Mouse (Mus musculus) fat pad, adult 2 months (tissue): Measurements from ENCODE around the gene Sema4c.

Experiments
- DNase-seq: peaks from one replicate; pipeline ENCODE4 v3.0.0-alpha.2; 2011; ENCODE audit warnings: low read depth, low spot score; ENCODE audit errors: extremely low read depth

Gene Sema4c

DNA sequence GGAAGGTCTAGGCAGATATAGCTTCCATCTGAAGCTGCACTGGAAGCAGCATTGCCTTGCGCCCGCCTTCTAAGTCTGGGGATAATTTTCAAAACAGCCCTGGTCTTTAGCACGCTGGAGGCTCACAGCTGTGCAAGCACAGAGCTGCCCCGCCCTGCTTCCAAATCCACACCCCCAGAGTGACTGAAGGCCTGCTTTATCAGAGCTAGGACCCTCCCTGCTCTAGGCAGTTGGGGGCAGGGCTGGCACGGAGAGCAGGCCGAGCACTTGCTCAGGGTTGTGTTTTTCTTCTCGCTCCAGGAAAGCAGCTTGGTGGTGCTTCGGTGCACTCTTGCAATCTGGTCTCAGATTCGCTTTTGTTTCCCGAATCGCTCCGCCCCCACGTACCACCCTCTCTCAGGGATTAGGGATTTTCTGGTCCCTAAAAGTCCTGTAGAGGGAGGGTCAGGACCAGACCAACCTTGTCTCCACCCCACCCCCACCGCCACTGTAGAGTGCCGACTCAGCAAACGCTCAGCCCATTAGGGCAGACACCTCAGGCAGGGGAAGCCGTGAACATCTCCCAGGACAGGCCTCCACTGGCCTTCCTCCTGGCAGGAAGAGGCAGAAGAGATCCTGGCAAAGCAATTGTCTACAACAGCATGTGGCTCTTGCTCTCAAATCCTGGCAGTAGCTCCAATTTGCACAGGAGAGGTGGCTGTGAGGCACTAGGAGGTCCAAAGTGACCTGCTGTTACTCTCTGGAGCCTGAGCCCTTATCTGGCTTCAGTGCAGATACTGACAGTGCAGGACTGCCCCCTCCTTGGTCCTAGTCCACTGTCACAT lies 22.4 kb upstream of the Sema4c start:
- DNase-seq: no peak

DNA sequence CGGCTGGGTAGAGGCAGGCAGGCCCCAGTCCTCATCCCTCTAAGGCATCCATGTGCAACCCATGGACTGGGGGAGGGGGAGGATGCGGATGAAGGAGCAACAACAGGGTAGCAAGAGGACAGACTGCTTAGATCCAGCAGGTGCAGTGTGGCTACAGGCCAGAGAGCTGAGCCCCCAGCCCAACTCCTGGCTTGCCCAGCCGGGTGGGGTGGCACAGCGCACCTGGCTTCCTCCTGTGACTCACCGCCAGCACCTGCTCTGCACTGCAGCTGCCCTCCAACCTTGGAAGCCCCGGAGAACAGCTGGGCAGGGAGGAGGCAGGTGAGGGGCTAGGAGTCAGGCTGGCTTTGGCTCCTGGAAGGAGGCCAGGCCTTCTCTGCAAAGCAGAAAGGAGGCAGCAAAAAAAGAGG lies 21.8 kb upstream of the Sema4c start:
- no peak for DNase-seq

DNA sequence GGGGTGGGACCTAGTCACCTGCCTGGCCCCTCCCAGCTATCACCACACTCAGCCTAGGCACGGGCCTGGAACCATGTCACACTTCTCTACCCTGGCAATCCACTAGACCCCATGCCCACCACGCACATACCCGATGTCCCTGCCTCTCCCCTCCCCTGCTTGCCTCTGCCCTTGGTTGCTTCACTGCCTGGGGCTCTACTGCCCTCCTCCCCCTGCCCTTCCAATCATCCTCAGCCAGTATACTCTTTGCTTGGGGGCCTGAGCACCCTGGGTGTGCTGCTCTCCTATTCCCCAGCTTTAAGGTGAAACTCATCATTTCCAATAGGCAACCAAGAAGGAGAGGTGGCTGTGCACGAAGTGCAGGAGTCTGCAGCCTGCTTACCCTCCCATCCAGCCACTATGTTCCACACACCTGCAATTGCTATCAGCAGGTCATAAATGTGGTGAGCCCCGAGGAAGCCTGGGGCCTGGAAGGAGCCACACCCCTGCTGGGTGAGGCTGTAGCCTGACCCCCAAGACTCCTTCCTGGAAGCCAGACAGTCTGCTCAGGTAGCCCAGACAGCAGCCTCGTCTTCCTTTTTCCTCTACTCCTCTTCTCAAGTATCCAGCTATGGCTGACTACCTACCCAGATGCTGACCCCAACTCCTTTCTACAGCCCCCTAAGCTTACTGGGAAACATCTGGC lies 19.0 kb upstream of the Sema4c start:
- no peak for DNase-seq

DNA sequence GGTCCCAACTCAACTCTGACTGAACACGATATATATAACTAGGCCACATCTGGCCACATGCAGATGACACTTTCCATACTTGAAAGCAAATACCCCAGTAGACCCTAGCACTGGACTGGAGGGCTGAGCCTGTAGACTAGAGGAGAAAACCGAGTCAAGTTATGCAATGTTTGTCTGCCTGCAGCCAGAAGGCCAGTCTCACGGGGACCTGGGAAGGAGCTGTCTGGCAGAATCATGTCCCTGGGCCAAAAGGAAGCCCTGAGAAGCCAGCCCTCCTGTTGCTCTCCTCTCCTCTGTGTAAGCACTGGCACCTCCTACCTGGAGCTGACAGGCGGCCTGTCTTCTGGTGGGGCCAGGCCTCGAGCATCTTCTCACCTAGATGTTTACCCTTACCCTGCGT lies 17.2 kb upstream of the Sema4c start:
- no peak for DNase-seq

DNA sequence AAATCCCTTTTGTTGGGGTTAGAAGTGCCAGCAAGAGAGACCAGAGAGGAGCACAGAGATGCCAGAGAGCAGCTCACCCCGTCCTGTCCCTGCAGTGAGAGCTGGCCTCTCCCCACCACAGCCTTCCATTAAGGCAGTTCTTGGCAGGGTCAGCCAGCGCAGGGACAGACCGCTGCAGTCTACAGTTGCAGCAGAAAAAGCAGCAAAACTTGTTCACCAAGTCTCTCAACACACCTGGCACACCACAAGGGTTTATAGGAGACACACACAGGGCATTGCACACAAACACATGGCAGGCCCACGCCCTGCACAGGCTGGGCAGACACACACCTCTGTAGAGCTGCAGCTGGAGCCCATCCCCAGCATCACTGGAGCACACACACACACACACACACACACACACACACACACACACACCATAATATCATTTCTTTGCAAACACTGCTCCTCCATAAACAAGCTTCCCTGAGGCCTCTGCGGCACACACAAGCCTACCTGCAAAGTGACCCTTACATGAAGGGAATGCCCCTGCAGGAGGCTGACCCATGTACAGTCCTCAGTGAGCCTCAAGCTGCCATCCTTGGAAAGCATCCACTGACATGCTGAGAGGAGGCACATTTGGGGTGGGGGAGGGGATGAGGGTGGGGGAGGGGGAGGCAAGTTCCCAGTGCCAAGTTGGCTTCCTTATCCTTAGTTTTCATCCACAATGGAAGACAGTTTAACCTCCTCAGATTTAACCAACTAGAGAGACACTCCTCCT lies 16.2 kb upstream of the Sema4c start:
- peak; percentile 83 for DNase-seq

DNA sequence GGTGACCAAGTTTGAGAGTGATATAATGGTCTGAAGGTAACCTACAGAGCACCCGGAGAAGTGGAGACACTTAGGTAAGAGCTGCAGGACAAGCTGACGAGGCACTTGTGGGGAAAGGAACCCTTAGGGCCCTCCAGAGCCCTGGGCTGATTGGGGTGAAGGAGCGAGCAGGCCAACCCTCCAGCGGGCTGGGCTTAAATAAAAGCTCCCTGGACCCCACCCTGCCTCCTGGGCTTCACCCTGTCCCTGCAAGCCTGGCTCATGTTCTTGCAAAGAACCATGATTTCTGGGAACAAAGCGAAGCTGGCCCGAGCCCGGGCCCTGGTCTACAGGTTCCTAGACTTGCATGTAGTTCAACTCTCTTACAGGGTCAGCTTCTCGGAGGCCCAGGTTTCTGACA lies 15.4 kb upstream of the Sema4c start:
- no peak for DNase-seq

DNA sequence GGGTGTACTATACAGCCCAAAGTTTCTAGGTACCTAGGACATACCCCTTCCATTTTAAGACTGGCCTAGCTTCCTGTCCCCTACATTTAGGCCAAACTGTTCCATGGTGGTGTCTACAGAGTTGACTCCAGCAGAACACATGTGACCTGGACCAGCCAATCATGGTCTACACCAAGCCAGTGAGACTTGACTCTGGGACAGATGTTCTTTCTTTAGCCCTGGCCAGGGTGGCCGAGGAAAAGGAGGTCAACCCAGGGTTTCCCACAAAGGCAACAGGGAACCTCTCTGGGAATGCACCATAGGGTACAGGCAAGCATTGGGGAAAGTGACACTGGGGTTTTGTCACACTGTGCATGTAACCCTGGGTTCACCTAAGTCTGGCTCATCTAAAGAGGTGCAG lies 14.6 kb upstream of the Sema4c start:
- no peak for DNase-seq

DNA sequence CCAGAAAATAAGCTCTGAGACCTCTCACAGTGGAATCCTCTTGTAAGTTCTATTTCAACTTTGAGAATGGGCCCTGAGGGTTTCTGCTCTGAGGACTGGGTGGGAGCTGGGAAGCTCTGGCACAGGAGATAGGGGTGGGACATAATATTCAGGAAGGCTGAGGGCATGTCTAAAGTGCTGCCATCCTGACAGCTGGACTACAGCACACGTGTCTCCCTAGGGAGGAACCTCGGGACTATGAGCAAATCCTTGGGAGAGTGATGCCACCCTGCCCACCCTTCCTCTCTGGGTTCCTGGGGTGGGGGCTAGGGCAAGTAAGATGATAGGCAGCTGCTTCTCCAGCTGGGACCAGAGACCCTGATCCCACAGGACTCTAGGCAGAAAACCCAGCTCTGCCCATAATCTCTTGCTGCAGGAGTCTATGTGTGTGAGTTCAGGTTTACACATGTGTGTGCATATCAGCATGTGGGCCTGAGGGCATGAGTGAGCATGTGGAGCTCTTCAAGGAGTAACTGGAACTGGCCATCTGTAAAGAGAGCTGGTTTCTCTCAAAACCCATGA lies 14.1 kb upstream of the Sema4c start:
- DNase-seq: no peak

DNA sequence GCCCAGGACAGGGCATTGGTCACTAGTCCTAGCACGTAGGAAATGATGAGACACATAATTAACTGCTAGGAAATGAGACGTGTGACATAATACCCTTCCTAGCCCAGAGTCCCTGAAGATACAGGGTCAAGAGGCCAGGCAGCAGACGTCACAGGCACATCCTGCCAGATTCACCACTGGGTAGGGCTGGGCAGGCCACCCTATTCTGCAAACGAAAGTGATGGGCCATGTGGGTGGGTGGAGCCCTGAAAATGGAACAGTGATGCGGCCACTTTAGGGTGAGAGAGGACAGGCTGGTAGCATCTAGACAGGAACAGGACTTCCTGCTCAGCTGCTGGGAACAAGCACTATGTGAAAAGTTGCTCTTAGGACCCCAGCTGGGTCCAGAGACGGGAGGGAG lies 13.5 kb upstream of the Sema4c start:
- no peak for DNase-seq

DNA sequence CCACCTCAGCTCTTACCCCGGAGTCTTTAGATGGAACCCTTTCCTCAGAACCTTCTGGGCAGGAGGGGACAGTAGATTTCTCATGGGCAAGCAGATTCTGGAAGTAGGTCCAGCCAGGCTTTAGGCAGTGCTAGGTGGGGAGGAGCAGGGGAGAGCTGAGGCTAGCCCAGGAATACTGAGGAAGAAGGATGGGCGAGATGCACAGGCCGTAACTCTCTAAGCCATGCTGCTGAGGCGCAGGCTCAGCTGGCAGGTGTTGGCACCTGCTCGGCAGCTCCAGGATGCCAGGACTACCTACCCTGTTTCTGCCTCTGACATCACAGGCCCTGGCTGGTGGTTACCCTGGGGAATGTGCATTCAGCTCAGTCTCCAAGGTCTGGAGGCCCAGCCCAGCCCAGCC lies 12.2 kb upstream of the Sema4c start:
- no peak for DNase-seq

DNA sequence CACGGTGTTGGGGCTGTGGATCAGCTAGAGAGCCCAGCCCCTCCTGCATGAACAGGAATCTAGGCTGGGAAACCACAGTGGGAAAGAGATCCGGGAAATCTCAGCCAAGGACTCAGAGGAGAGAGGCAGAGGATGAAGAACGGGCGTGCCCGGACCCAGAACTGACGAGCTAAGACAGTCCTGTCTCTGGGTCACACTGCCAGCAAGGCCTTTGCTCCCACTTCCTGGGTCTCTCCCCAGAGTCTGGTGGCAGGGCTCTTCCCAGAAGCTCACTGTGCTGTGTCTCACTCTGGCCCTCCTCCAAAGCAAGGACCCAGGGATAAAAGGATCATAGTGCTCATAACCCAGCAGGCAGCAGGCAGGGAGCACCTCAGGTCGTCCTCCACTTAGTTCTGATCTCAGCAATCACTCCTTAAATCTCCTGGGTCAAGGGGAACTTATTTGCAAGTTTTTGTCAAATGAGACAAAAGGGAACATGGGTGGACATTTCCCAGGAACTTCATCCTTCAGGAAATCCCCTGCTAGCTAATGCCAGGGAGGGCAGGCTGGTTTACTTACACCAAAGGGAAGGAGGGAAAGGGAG lies 11.6 kb upstream of the Sema4c start:
- no peak for DNase-seq

DNA sequence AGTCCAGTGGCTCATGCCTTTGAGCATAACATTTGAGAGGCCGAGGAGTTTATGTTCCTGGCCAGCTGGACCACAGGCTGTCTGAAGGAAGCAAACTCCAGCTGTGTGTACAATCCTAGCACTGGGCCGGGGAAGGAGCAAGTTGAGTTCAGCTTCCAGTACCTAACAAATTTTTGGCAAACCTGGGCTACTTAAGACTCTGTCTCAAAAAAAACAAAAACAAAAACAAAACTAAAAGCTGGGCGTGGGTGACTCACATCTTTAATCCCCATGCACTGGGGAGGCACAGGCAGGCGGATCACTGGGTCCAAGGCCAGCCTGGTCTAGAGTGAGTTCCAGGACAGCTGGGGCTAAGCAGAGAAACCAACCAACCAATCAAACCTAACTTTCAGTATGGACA lies 10.6 kb upstream of the Sema4c start:
- DNase-seq: no peak

DNA sequence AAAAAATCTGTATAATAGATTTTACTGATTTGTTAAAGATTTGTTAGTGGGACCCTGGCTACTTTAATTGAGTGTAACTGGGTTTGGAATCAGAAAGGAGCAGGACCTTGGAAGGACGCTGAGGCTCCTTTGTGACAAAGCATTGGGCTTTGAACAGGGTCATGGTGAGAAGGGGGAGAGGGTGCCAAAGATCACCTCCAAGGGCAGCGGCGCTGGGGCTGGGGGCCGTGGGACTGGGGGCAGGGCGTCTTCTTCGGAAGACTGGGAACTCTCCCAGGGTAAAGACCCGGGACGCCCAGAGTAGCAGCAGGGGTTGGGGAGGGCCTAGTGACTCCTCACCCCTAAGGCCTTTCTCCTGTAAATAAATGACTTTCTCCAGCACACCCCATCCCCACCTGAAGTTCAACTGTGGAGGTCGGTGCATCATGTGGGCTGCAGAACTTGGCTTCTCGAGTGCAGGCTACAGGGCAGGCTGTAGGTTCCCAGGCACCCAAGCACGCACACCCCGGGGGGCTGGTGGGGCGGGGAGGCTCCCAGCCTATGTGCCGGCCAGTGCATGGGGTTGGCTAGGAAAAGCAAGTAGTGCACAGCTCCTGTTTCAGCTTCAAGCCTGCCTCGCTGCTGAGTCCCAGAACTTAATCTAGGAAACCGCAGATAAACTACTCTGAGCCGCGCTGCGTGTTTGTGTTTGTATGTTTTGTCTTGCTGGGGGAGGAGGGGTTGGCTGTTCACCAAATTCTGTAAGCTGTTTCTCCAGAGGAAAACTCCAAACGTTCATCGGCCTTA lies 9.9 kb upstream of the Sema4c start:
- no peak for DNase-seq

DNA sequence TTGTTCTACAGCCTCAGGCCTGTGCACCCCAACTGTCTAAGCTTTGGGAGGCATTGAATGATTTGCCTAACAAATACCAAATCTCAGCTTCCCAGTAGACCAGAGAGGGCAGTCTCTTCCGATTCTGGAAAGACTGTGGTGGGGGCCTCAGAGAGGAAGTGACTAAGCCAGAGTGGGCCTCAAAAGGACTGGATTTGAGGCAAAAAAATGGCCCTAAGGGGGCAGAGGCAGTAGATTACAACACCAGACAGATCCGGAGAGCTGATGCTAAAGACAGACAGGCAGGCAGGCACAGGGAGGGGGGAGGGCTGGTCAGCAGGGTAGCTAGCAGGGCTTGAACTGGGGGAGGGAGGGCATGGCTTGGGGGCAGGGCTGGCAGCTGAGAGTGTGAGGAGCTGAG lies 8.3 kb upstream of the Sema4c start:
- DNase-seq: no peak

DNA sequence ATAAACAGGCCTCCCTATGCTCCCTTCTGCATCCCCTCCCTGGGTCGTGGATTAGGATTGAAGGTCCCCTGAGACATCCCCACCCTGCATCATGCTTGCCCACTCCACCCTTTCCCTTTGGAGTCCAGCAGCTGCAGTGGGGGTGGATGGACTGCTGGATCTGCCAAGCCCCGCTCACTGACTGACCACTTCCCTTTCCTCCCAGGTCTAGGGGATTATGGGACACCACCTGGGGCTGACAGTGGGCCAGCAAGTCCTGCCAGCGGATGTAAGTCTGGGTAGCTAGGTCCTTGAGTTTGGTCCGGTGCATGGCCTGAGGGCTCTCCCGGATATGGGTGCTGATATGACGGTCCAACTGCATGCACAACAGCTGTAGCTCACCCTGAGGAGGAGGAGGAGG lies 6.0 kb upstream of the Sema4c start:
- no peak for DNase-seq

DNA sequence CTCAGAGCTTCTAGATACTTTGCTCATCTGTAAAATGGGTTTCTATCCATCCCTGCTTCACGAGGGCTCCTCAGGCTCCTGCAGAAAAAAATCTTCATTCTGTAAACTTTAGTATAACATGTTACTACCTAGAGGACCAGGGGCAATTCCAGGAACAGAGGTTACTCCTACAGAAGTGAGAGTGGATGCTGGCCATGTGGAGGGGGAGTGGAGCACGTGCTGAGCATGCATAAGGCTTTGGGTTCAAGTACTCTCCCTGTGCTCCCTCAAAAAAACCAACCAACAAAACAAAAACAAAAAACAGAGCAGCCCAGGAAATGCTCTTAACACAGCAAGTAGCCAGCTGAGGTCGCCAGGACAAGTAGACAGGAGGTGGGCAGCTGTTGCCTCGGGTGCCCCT lies 5.5 kb upstream of the Sema4c start:
- DNase-seq: no peak

DNA sequence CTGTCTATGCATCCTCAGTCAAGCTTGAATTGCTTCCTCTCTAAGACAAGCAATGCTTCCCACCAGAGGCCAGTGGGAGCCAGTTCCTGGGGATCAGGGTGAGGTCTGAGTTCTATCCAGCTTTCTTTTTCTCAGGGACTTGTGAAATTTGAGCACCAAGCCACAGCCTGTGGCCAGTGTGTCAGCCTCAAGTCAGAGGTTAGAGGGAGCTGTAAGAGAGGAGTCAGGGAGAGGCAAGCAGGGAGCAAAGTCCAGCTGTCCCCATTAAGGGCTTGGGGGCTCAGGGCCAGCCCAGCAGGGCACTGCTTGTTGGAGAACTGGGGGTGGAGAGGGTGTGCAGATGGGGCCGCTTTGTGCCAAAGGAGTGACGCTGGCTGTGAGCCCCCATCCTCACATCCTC lies 5.0 kb upstream of the Sema4c start:
- DNase-seq: no peak

DNA sequence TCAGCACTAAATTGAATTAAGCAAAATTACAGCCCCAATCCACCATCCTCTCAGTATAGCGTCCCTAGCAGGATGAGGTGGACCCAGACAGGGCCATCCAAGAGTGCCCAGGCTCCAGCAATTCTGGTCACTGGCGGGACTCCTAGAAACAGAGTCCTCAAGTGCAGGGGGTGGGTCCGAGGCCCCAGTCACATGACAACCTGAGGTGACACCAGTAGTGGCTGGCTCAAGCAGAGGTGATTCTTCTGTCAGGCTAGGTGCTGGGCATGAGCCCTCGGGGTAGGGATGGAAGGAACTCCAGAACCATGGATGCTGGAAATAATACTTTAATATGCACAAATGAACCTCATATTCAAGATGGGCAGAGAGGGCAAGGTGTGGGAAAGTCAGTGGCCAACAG lies 4.2 kb upstream of the Sema4c start:
- no peak for DNase-seq

DNA sequence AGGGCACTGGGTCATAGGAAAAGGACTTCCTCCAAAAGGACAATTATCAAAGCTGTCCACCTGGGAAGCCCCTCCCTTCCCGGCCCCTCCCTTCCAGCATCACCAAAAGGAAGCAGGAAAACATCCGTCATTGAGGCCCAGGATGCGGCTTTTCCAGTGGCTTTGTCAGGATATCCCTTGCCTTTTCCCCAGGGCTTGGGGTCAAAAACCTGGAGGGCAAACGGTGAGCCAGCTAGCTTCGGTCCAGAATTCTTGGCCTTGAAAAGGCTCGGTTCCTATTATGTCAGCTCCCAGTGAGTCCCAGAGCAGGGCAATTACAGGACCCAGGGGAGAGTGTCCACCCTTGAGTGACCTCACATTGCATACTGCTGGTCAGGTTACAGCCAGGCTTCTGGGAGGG lies 2.8 kb upstream of the Sema4c start:
- no peak for DNase-seq

DNA sequence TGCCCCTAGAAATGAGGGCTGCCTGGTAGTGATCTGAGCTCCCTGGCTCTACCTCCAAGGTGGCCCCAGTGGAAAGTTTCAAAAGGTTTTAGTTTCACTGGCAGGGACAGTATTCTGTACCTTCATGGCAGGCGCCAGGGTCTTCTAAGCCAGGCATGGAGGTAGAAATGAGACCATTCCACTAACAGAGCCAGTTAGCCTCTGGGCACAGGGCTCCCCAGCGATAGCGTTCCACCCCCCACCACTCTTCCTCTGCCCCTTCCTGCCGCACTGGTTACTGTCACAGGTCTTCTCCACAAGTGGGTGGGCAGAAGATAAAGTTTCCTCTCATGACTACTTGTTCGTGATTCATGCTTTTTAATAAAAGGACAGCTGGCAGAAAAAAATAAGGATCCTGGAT lies 1.7 kb upstream of the Sema4c start:
- DNase-seq: no peak

DNA sequence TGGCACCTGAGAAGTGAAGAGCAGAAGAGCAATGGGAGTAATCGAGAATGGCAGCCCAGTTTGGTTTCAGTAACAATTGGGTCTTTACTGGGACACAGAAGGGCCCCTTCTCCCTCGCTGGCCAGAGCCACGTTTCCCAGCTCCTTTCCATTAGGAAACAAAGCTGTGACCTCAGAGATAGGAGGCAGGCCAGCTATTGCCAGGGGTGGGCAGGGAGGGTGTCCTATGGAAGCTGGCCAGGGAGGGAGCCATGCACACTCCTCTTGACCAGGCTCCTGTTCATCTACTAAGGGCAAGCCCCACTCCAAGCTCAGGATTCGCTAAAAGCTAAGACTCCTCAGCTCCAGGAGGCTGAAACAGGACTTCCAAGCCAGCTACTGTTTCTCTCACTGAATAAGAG lies 1.1 kb upstream of the Sema4c start:
- DNase-seq: no peak
